Mouse (Mus musculus): ENCODE measurements around the gene Sh3bgrl.

- TF ChIP-seq CTCF (IDR thresholded peaks at IDR 0.05; ENCODE audit: low read depth) (no peak), EP300 (IDR thresholded peaks at IDR 0.05; ENCODE audit: low read depth) (no peak)
These were observed 112.7 kb downstream of the Sh3bgrl start for GRCm38 (mm10) chrX:109207843-109208242.

All from heart, postnatal 0 days (tissue).